ENCODE assay signal across 15 mouse cellular contexts in the genomic region with DNA sequence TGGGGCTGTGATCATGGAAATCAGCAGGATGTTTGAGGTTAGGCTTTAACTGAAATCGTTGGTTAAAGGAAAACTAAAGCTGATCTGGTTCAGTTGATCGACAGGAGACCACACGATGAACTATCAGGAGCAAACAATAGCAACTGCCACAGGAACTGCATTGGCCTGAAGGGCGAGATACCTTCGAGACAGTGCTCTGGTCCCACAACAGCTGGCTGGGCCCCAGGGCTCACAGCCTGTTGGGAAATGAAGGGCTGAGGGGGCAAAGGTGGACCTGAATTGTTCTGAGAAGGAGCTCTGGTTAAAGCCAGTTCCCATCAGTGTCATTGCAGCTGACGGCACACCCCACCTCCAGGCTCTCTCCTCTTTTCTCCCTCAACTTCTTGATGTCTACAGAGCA. TPM values are rescaled to one million over a fixed set of nuclear protein-coding genes. Genes with fewer than 3 reads are reported as not detected.
DNase-seq lines count a peak whose midpoint lies in the region; ATAC-seq and TF ChIP-seq lines count a peak whose summit lies in the region.
"Had no signal": no experiment of that assay in that cellular context is flagged by ENCODE, and none has a peak within 500 bp of the region (broad histone marks: within the 10 kb centered on the region; RNA-seq: fewer than 3 reads in every experiment).

No protein-coding gene starts in this region.

- H3K27me3 ChIP-seq in heart, adult 2 months (ENCODE audit: control insufficient read depth, insufficient read depth, low read length) = no peaks in the 10 kb centered on the region
- H3K27me3 ChIP-seq in Patski = no peaks in the 10 kb centered on the region
- H3K27me3 ChIP-seq in liver, embryonic 12.5 days (replicated peaks) = no peaks in the 10 kb centered on the region
- H3K27me3 ChIP-seq: heart, embryonic 15.5 days had no signal

- H3K4me1 ChIP-seq in heart, adult 2 months (ENCODE audit: control insufficient read depth, insufficient read depth, low read length) = peaks cover 46% of the 10 kb centered on the region
- H3K4me1 ChIP-seq in liver, embryonic 12.5 days = peaks cover 80% of the 10 kb centered on the region
- H3K4me1 ChIP-seq: forebrain, embryonic 13.5 days had no signal

- WGBS in heart, adult 2 months = 56% methylated on average over 6 of the region's 6 CpGs
- WGBS in liver, embryonic 12.5 days (ENCODE audit: insufficient replicate concordance) = 12% methylated on average over 6 of the region's 6 CpGs

- no peaks in the 10 kb centered on the region for H3K9me3 ChIP-seq in liver, embryonic 12.5 days (replicated peaks)
- H3K9me3 ChIP-seq: forebrain, embryonic 13.5 days; heart, embryonic 15.5 days; limb, embryonic 13.5 days had no signal

- no peak for TF ChIP-seq POLR2A in heart, adult 2 months (IDR thresholded peaks at IDR 0.05; ENCODE audit: insufficient read depth, low read depth, low read length)

- no peak for TF ChIP-seq CTCF in heart, adult 2 months (IDR thresholded peaks at IDR 0.05)
- no peak for TF ChIP-seq CTCF in Patski (IDR thresholded peaks at IDR 0.05)

- in situ Hi-C loops in Patski (cut with MboI; ENCODE audit: low pct_unique_long_range_greater_than_20kb) = no loop called here

- no peak overlapping the region for H3K4me3 ChIP-seq in heart, adult 2 months
- H3K4me3 ChIP-seq in liver, embryonic 12.5 days = no peak overlapping the region
- H3K4me3 ChIP-seq: forebrain, embryonic 13.5 days; heart, embryonic 15.5 days; layer of hippocampus, adult 2 months; limb, embryonic 13.5 days had no signal

- H3K79me2 ChIP-seq in heart, adult 2 months (replicated peaks; ENCODE audit: control insufficient read depth, insufficient read depth, low read length) = peaks cover 1% of the 10 kb centered on the region; the same call in 1 of the 2 replicates

- no peak for TF ChIP-seq EP300 in heart, adult 2 months (IDR thresholded peaks at IDR 0.05; ENCODE audit: insufficient read depth, low read depth, low read length)

- peak; percentile 8 for ATAC-seq in Patski
- peak; percentile 58 for ATAC-seq in liver, embryonic 12.5 days
- ATAC-seq: forebrain, embryonic 13.5 days; midbrain, embryonic 16.5 days had no signal

- CTCF ChIA-PET in Patski (lab: Charles Lee) = interaction anchor here (0.9 to 2.1 kb wide), 7 partner anchors 13 to 245 kb away, joined by 3 to 9 read pairs (median 5); no protein-coding TSS in a partner anchor

- H3K27ac ChIP-seq in heart, adult 2 months = peak overlapping the region; percentile 77
- H3K27ac ChIP-seq in liver, embryonic 12.5 days = peak overlapping the region; percentile 84
- H3K27ac ChIP-seq: forebrain, embryonic 13.5 days; layer of hippocampus, adult 2 months; limb, embryonic 13.5 days had no signal

- DNase-seq in heart, adult 2 months = no peak
- no peak for DNase-seq in heart, adult 9 months (ENCODE audit: low spot score in 2 of 2)
- no peak for DNase-seq in Patski (ENCODE audit: low read depth, low spot score)
- peak; percentile 54 for DNase-seq in kidney, adult 9 months
- no peak for DNase-seq in testis, postnatal 14 days (ENCODE audit: low spot score)
- DNase-seq in right cerebral cortex, postnatal 14 days = no peak
- DNase-seq in spleen, adult 12 weeks (ENCODE audit: low spot score) = no peak
- DNase-seq: B cell, adult 2 months; cerebellum, postnatal 36 days had no signal

- POLR2A ChIA-PET in Patski (lab: Charles Lee) = interaction anchor here (0.6 kb wide), 2 partner anchors 69 to 70 kb away, joined by 3 read pairs; no protein-coding TSS in a partner anchor

- H3K36me3 ChIP-seq in heart, adult 2 months (ENCODE audit: control insufficient read depth, insufficient read depth, low read length) = peaks cover 27% of the 10 kb centered on the region
- H3K36me3 ChIP-seq in liver, embryonic 12.5 days = no peaks in the 10 kb centered on the region
- H3K36me3 ChIP-seq: heart, embryonic 15.5 days; limb, embryonic 13.5 days had no signal

- peak overlapping the region; percentile 44 for H3K4me2 ChIP-seq in liver, embryonic 12.5 days
- H3K4me2 ChIP-seq: forebrain, embryonic 13.5 days; heart, embryonic 15.5 days; limb, embryonic 13.5 days had no signal

- H3K9ac ChIP-seq in heart, adult 2 months (ENCODE audit: low read depth, low read length) = no peak overlapping the region
- H3K9ac ChIP-seq in liver, embryonic 12.5 days = peak overlapping the region; percentile 53; the same call in 1 of the 2 replicates
- H3K9ac ChIP-seq: forebrain, embryonic 13.5 days; heart, embryonic 15.5 days; limb, embryonic 13.5 days had no signal

- intact Hi-C loops in heart, adult 2 months (cut with DNase I) = no loop called here

RNA-seq across cellular contexts. Expression of gene Tgfbr3, which starts 52.5 kb away (rescaled TPM):
- 10 to 100 TPM; 41.2 to 47.6 TPM for total RNA-seq in heart, adult 2 months (2021)
- polyA plus RNA-seq in heart, adult 2 months (2012; rRNA removed) = 27.2 and 32.6 TPM in 2 replicates
- polyA plus RNA-seq in Patski (2021) = 35.6 TPM
- 18.4 and 19.2 TPM in 2 replicates for polyA plus RNA-seq in liver, embryonic 12.5 days (2016; fragmentation: Nextera tagmentation; extraction: Ambion mirVana)
